Comparison of ENCODE assay signal across 8 mouse cellular contexts in genomic region chr1:177797151-177797755, GRCm38 (mm10). TPM values are rescaled to one million over a fixed set of nuclear protein-coding genes. Genes with fewer than 3 reads are reported as not detected.
A peak's percentile ranks its signal among the peaks of the same experiment; 100 is the strongest.
DNase-seq lines count a peak whose midpoint lies in the region; ATAC-seq and TF ChIP-seq lines count a peak whose summit lies in the region.

No protein-coding gene starts in this region.

- no peak overlapping the region for H3K9ac ChIP-seq in forebrain, embryonic 12.5 days
- no peak overlapping the region for H3K9ac ChIP-seq in forebrain, embryonic 11.5 days (ENCODE audit: low read length)
- no peak overlapping the region for H3K9ac ChIP-seq in midbrain, embryonic 12.5 days (replicated peaks)
- no peak overlapping the region for H3K9ac ChIP-seq in midbrain, embryonic 13.5 days (replicated peaks)
- H3K9ac ChIP-seq in stomach, postnatal 0 days (ENCODE audit: low read length) = no peak overlapping the region

- no peak overlapping the region for H3K27ac ChIP-seq in forebrain, embryonic 12.5 days
- H3K27ac ChIP-seq in forebrain, embryonic 11.5 days (ENCODE audit: low read depth, low read length) = no peak overlapping the region
- no peak overlapping the region for H3K27ac ChIP-seq in midbrain, embryonic 12.5 days (replicated peaks)
- no peak overlapping the region for H3K27ac ChIP-seq in midbrain, embryonic 13.5 days
- H3K27ac ChIP-seq in limb, embryonic 10.5 days = no peak overlapping the region
- H3K27ac ChIP-seq in stomach, postnatal 0 days (replicated peaks) = no peak overlapping the region

- no peak for TF ChIP-seq EP300 in stomach, postnatal 0 days (optimal IDR thresholded peaks at IDR 0.05)

- H3K36me3 ChIP-seq in forebrain, embryonic 12.5 days (replicated peaks) = no peaks in the 10 kb centered on the region
- H3K36me3 ChIP-seq in forebrain, embryonic 11.5 days (ENCODE audit: control insufficient read depth, insufficient read depth, low read length) = no peaks in the 10 kb centered on the region
- H3K36me3 ChIP-seq in midbrain, embryonic 12.5 days = no peaks in the 10 kb centered on the region
- H3K36me3 ChIP-seq in midbrain, embryonic 13.5 days = no peaks in the 10 kb centered on the region
- H3K36me3 ChIP-seq in limb, embryonic 10.5 days = no peaks in the 10 kb centered on the region
- H3K36me3 ChIP-seq in stomach, postnatal 0 days (ENCODE audit: control insufficient read depth, insufficient read depth, low read length) = no peaks in the 10 kb centered on the region

- ATAC-seq in forebrain, embryonic 12.5 days (ENCODE audit: low FRiP score) = no peak
- no peak for ATAC-seq in forebrain, embryonic 11.5 days (replicated peaks; ENCODE audit: low FRiP score)
- no peak for ATAC-seq in midbrain, embryonic 12.5 days (ENCODE audit: low FRiP score, low read depth)
- ATAC-seq in midbrain, embryonic 13.5 days = no peak
- ATAC-seq in stomach, postnatal 0 days (ENCODE audit: low FRiP score, low TSS enrichment) = no peak

- H3K4me2 ChIP-seq in forebrain, embryonic 12.5 days = 0 out of 2 replicates have a peak overlapping the region, but pooled peaks have one; percentile 24
- H3K4me2 ChIP-seq in forebrain, embryonic 11.5 days (ENCODE audit: low read depth, low read length, severe bottlenecking) = no peak overlapping the region
- peak overlapping the region; percentile 61; the same call in 1 of the 2 replicates for H3K4me2 ChIP-seq in midbrain, embryonic 12.5 days (replicated peaks)
- H3K4me2 ChIP-seq in midbrain, embryonic 13.5 days (replicated peaks) = no peak overlapping the region
- H3K4me2 ChIP-seq in stomach, postnatal 0 days (replicated peaks; ENCODE audit: low read depth) = no peak overlapping the region

- H3K9me3 ChIP-seq in forebrain, embryonic 12.5 days = no peaks in the 10 kb centered on the region
- no peaks in the 10 kb centered on the region for H3K9me3 ChIP-seq in forebrain, embryonic 11.5 days (ENCODE audit: control insufficient read depth, low read length)
- no peaks in the 10 kb centered on the region for H3K9me3 ChIP-seq in midbrain, embryonic 12.5 days
- H3K9me3 ChIP-seq in midbrain, embryonic 13.5 days = no peaks in the 10 kb centered on the region
- H3K9me3 ChIP-seq in limb, embryonic 10.5 days (replicated peaks) = no peaks in the 10 kb centered on the region
- H3K9me3 ChIP-seq in stomach, postnatal 0 days (ENCODE audit: control insufficient read depth, low read length) = no peaks in the 10 kb centered on the region

- TF ChIP-seq CTCF in stomach, postnatal 0 days (IDR thresholded peaks at IDR 0.05; ENCODE audit: low read depth) = peak; percentile 37; the same call in 1 of the 2 replicates

- H3K27me3 ChIP-seq in forebrain, embryonic 12.5 days = no peaks in the 10 kb centered on the region
- no peaks in the 10 kb centered on the region for H3K27me3 ChIP-seq in forebrain, embryonic 11.5 days (ENCODE audit: control insufficient read depth, insufficient read depth, low read length)
- H3K27me3 ChIP-seq in midbrain, embryonic 12.5 days = no peaks in the 10 kb centered on the region
- no peaks in the 10 kb centered on the region for H3K27me3 ChIP-seq in midbrain, embryonic 13.5 days
- H3K27me3 ChIP-seq in limb, embryonic 10.5 days (ENCODE audit: low read depth, poor library complexity, severe bottlenecking) = no peaks in the 10 kb centered on the region
- no peaks in the 10 kb centered on the region for H3K27me3 ChIP-seq in stomach, postnatal 0 days (ENCODE audit: control insufficient read depth, insufficient read depth, low read length)

- 76% methylated on average over 8 of the region's 8 CpGs for WGBS in forebrain, embryonic 12.5 days
- 75% methylated on average over 8 of the region's 8 CpGs for WGBS in forebrain, embryonic 11.5 days
- whole genome bisulfite sequencing in midbrain, embryonic 12.5 days = 78% methylated on average over 8 of the region's 8 CpGs
- WGBS in midbrain, embryonic 13.5 days = 78% methylated on average over 8 of the region's 8 CpGs
- 75% methylated on average over 8 of the region's 8 CpGs for WGBS in limb, embryonic 10.5 days
- 68% methylated on average over 8 of the region's 8 CpGs for WGBS in stomach, postnatal 0 days

- H3K4me1 ChIP-seq in forebrain, embryonic 12.5 days = peaks cover 12% of the 10 kb centered on the region
- peaks cover 8% of the 10 kb centered on the region; the same call in 1 of the 2 replicates for H3K4me1 ChIP-seq in forebrain, embryonic 11.5 days (replicated peaks; ENCODE audit: control insufficient read depth, insufficient read depth, low read length)
- H3K4me1 ChIP-seq in midbrain, embryonic 12.5 days = peaks cover 13% of the 10 kb centered on the region
- peaks cover 22% of the 10 kb centered on the region for H3K4me1 ChIP-seq in midbrain, embryonic 13.5 days (replicated peaks)
- H3K4me1 ChIP-seq in limb, embryonic 10.5 days = peaks cover 13% of the 10 kb centered on the region
- H3K4me1 ChIP-seq in stomach, postnatal 0 days (replicated peaks; ENCODE audit: control insufficient read depth, insufficient read depth) = no peaks in the 10 kb centered on the region

- DNase-seq in forebrain, embryonic 11.5 days (ENCODE audit: low spot score) = no peak
- DNase-seq in limb, embryonic 10.5 days (ENCODE audit: low spot score) = no peak
- no peak for DNase-seq in stomach, postnatal 0 days (ENCODE audit: low spot score)
- DNase-seq in right cerebral cortex, postnatal 25 days = no peak
- DNase-seq in yolk sac, embryonic 10.5 days (ENCODE audit: low spot score) = no peak

- H3K4me3 ChIP-seq in forebrain, embryonic 12.5 days (replicated peaks) = no peak overlapping the region
- H3K4me3 ChIP-seq in forebrain, embryonic 11.5 days (ENCODE audit: low read depth, low read length) = no peak overlapping the region
- no peak overlapping the region for H3K4me3 ChIP-seq in midbrain, embryonic 12.5 days
- H3K4me3 ChIP-seq in midbrain, embryonic 13.5 days (replicated peaks) = no peak overlapping the region
- peak overlapping the region; percentile 75 for H3K4me3 ChIP-seq in limb, embryonic 10.5 days
- no peak overlapping the region for H3K4me3 ChIP-seq in stomach, postnatal 0 days (ENCODE audit: low read depth, low read length)

RNA-seq across cellular contexts. Expression of gene Adss, which starts 0.9 kb away (rescaled TPM):
- 47.0 and 49.4 TPM in 2 replicates for polyA plus RNA-seq in forebrain, embryonic 12.5 days (2016; fragmentation: Nextera tagmentation; extraction: Ambion mirVana)
- 56.0 and 57.5 TPM in 2 replicates for polyA plus RNA-seq in forebrain, embryonic 11.5 days (2014; fragmentation: Nextera tagmentation; extraction: Ambion mirVana)
- 48.7 and 50.3 TPM in 2 replicates for polyA plus RNA-seq in midbrain, embryonic 12.5 days (2016; fragmentation: Nextera tagmentation; extraction: Ambion mirVana)
- 44.0 and 45.0 TPM in 2 replicates for polyA plus RNA-seq in midbrain, embryonic 13.5 days (2015; fragmentation: Nextera tagmentation; extraction: Ambion mirVana)
- polyA plus RNA-seq in limb, embryonic 10.5 days (2016; fragmentation: Nextera tagmentation; extraction: Ambion mirVana) = 62.2 and 64.2 TPM in 2 replicates
- polyA plus RNA-seq in stomach, postnatal 0 days (2015; fragmentation: Nextera tagmentation; extraction: Ambion mirVana) = 32.0 and 32.4 TPM in 2 replicates

Comparison
In these comparisons a context has a peak if more than half of its experiments do, and no peak if none do; other contexts are left out.
1. H3K4me2 ChIP-seq: peak in forebrain, embryonic 12.5 days (single experiment) and midbrain, embryonic 12.5 days (single experiment); none in forebrain, embryonic 11.5 days (single experiment), midbrain, embryonic 13.5 days (single experiment) and stomach, postnatal 0 days (single experiment).